Mouse (Mus musculus) neural tube, embryonic 15.5 days (tissue): ENCODE data around the gene Ripor3. TPM values are rescaled to one million over a fixed set of nuclear protein-coding genes. Genes with fewer than 3 reads are reported as not detected.

Experiments
- ATAC-seq: fragments of 200-750 bp; cut with Nextera tagmentation; 2 replicates; pipeline ENCODE4 v1.8.0; 2017; ENCODE audit warnings: mild to moderate bottlenecking, moderate TSS enrichment, moderate library complexity; ENCODE audit not compliant: low FRiP score
- H3K27ac ChIP-seq: fragments of 300-500 bp; sonication (generic); replicated peaks from 2 replicates; pipeline ENCODE4 v1.5.1; 2015; ENCODE audit warnings: mild to moderate bottlenecking, inconsistent platforms
- H3K27me3 ChIP-seq: fragments of 300-500 bp; sonication (generic); replicated peaks from 2 replicates; pipeline ENCODE4 v1.6.1; 2015; ENCODE audit warnings: inconsistent platforms
- H3K36me3 ChIP-seq: fragments of 300-500 bp; sonication (generic); 2 replicates; pipeline ENCODE4 v1.6.1; 2015; ENCODE audit warnings: inconsistent platforms
- H3K4me1 ChIP-seq: fragments of 300-500 bp; sonication (generic); 2 replicates; pipeline ENCODE4 v1.6.1; 2015; ENCODE audit warnings: inconsistent platforms
- H3K4me2 ChIP-seq: fragments of 300-500 bp; sonication (generic); 2 replicates; pipeline ENCODE4 v1.6.1; 2015; ENCODE audit warnings: inconsistent platforms, mild to moderate bottlenecking, moderate library complexity
- H3K4me3 ChIP-seq: fragments of 300-500 bp; sonication (generic); replicated peaks from 2 replicates; pipeline ENCODE4 v1.5.1; 2015; ENCODE audit warnings: mild to moderate bottlenecking, inconsistent platforms
- H3K9ac ChIP-seq: fragments of 300-500 bp; sonication (generic); replicated peaks from 2 replicates; pipeline ENCODE4 v1.6.1; 2015; ENCODE audit warnings: mild to moderate bottlenecking, inconsistent platforms
- H3K9me3 ChIP-seq: fragments of 300-500 bp; sonication (generic); replicated peaks from 2 replicates; pipeline ENCODE4 v1.6.1; 2016; ENCODE audit warnings: inconsistent platforms
- WGBS: fragments of 180-500 bp; shearing (Covaris S2); methylation state at CpG from one replicate; pipeline ENCODE4 v1.1.7; 2015; ENCODE audit warnings: mixed read lengths; 5-methylcytosine and 5-hydroxymethylcytosine counted together
- polyA plus RNA-seq: library from polyadenylated mRNA; unstranded; fragments of >200 nt; fragmentation: Nextera tagmentation; extraction: Ambion mirVana; gene quantifications from 2 replicates; pipeline ENCODE4 v1.2.1, GENCODE M21; 2015

Ripor3 gene
- polyA plus RNA-seq, 1 experiment from 2014 or later: 0.47 TPM

- WGBS: 91% methylated on average over 4 of the region's 4 CpGs
- H3K9ac ChIP-seq: no peak overlapping the region
- no peaks in the 10 kb centered on the region for H3K9me3 ChIP-seq
- H3K4me1 ChIP-seq: peaks cover 31% of the 10 kb centered on the region
- no peak overlapping the region for H3K4me2 ChIP-seq
- no peak overlapping the region for H3K4me3 ChIP-seq
- H3K36me3 ChIP-seq: peaks cover 43% of the 10 kb centered on the region
- no peak overlapping the region for H3K27ac ChIP-seq
- ATAC-seq: no peak
- no peaks in the 10 kb centered on the region for H3K27me3 ChIP-seq
Observed at GRCm38 (mm10) chr2:167963176-167963575, 47.2 kb downstream of the Ripor3 start.

- Histone ChIP-seq H3K27ac (no peak overlapping the region), H3K4me2 (no peak overlapping the region), H3K9me3 (no peaks in the 10 kb centered on the region), H3K9ac (no peak overlapping the region), H3K4me3 (no peak overlapping the region), H3K4me1 (peaks cover 34% of the 10 kb centered on the region), H3K36me3 (peaks cover 35% of the 10 kb centered on the region), H3K27me3 (no peaks in the 10 kb centered on the region)
- ATAC-seq: no peak
- 93% methylated on average over 6 of the region's 6 CpGs for WGBS
Observed at GRCm38 (mm10) chr2:167962347-167962746, 48.1 kb downstream of the Ripor3 start.

GRCm38 (mm10) chr2:167960584-167960983 is 49.8 kb downstream of the Ripor3 start:
- WGBS: 75% methylated on average over 8 of the region's 8 CpGs
- no peak for ATAC-seq
- Histone ChIP-seq H3K9me3 (no peaks in the 10 kb centered on the region), H3K4me2 (no peak overlapping the region), H3K27ac (no peak overlapping the region), H3K4me3 (no peak overlapping the region), H3K27me3 (no peaks in the 10 kb centered on the region), H3K9ac (no peak overlapping the region), H3K36me3 (peaks cover 18% of the 10 kb centered on the region), H3K4me1 (peaks cover 38% of the 10 kb centered on the region)

GRCm38 (mm10) chr2:167959996-167960395 is 50.4 kb downstream of the Ripor3 start:
- Histone ChIP-seq H3K27ac (no peak overlapping the region), H3K9me3 (no peaks in the 10 kb centered on the region), H3K36me3 (peaks cover 13% of the 10 kb centered on the region), H3K4me1 (peaks cover 39% of the 10 kb centered on the region), H3K9ac (no peak overlapping the region), H3K4me3 (no peak overlapping the region), H3K27me3 (no peaks in the 10 kb centered on the region), H3K4me2 (no peak overlapping the region)
- ATAC-seq: no peak
- WGBS: 87% methylated on average over 7 of the region's 7 CpGs

GRCm38 (mm10) chr2:167959384-167959911 is 51.0 kb downstream of the Ripor3 start:
- Histone ChIP-seq H3K4me3 (no peak overlapping the region), H3K27ac (no peak overlapping the region), H3K36me3 (peaks cover 7% of the 10 kb centered on the region), H3K27me3 (no peaks in the 10 kb centered on the region), H3K4me2 (no peak overlapping the region), H3K9me3 (no peaks in the 10 kb centered on the region), H3K4me1 (peaks cover 39% of the 10 kb centered on the region), H3K9ac (no peak overlapping the region)
- no peak for ATAC-seq
- WGBS: 74% methylated on average over 4 of the region's 4 CpGs

- Histone ChIP-seq H3K27ac (no peak overlapping the region), H3K4me3 (no peak overlapping the region), H3K9ac (no peak overlapping the region), H3K4me2 (no peak overlapping the region), H3K4me1 (peaks cover 39% of the 10 kb centered on the region), H3K9me3 (no peaks in the 10 kb centered on the region), H3K36me3 (peaks cover 4% of the 10 kb centered on the region; the same call in 1 of the 2 replicates), H3K27me3 (no peaks in the 10 kb centered on the region)
- ATAC-seq: no peak
- 60% methylated on average over 4 of the region's 4 CpGs for WGBS
Observed at GRCm38 (mm10) chr2:167958843-167959242, 51.6 kb downstream of the Ripor3 start.

- H3K9ac ChIP-seq: no peak overlapping the region
- WGBS: 54% methylated on average over 5 of the region's 5 CpGs
Observed at GRCm38 (mm10) chr2:167958082-167958788, 52.2 kb downstream of the Ripor3 start.

GRCm38 (mm10) chr2:167957539-167957938 is 52.9 kb downstream of the Ripor3 start:
- Histone ChIP-seq H3K27ac (no peak overlapping the region), H3K4me3 (no peak overlapping the region), H3K4me1 (peaks cover 39% of the 10 kb centered on the region), H3K9me3 (no peaks in the 10 kb centered on the region), H3K4me2 (no peak overlapping the region), H3K9ac (no peak overlapping the region), H3K27me3 (no peaks in the 10 kb centered on the region), H3K36me3 (no peaks in the 10 kb centered on the region)
- WGBS: 93% methylated on average over 1 of the region's 1 CpGs
- ATAC-seq: no peak

More at GRCm38 (mm10) chr2:167958082-167958788, 52.2 kb downstream of the Ripor3 start:
- Histone ChIP-seq H3K27ac (no peak overlapping the region), H3K36me3 (peaks cover 2% of the 10 kb centered on the region; the same call in 1 of the 2 replicates), H3K9me3 (no peaks in the 10 kb centered on the region), H3K27me3 (no peaks in the 10 kb centered on the region), H3K4me2 (no peak overlapping the region), H3K4me3 (no peak overlapping the region), H3K4me1 (peaks cover 39% of the 10 kb centered on the region)
- no peak for ATAC-seq

GRCm38 (mm10) chr2:167954928-167955327 is 55.5 kb downstream of the Ripor3 start:
- no peak overlapping the region for H3K9ac ChIP-seq
- H3K36me3 ChIP-seq: no peaks in the 10 kb centered on the region
- no peak overlapping the region for H3K4me2 ChIP-seq
- no peak overlapping the region for H3K27ac ChIP-seq
- 81% methylated on average over 7 of the region's 7 CpGs for WGBS
- H3K4me3 ChIP-seq: no peak overlapping the region
- H3K9me3 ChIP-seq: no peaks in the 10 kb centered on the region
- no peak for ATAC-seq
- peaks cover 40% of the 10 kb centered on the region for H3K4me1 ChIP-seq
- no peaks in the 10 kb centered on the region for H3K27me3 ChIP-seq

- no peak for ATAC-seq
Observed at GRCm38 (mm10) chr2:167953819-167954218, 56.6 kb downstream of the Ripor3 start.

GRCm38 (mm10) chr2:167951301-167952211 is 58.9 kb downstream of the Ripor3 start:
- Histone ChIP-seq H3K4me3 (no peak overlapping the region), H3K4me2 (no peak overlapping the region), H3K27ac (no peak overlapping the region), H3K9me3 (no peaks in the 10 kb centered on the region), H3K4me1 (peaks cover 42% of the 10 kb centered on the region), H3K36me3 (no peaks in the 10 kb centered on the region), H3K27me3 (no peaks in the 10 kb centered on the region), H3K9ac (no peak overlapping the region)
- no peak for ATAC-seq
- 88% methylated on average over 13 of the region's 13 CpGs for whole genome bisulfite sequencing

More at GRCm38 (mm10) chr2:167953819-167954218, 56.6 kb downstream of the Ripor3 start:
- H3K36me3 ChIP-seq: no peaks in the 10 kb centered on the region
- no peak overlapping the region for H3K4me2 ChIP-seq
- no peaks in the 10 kb centered on the region for H3K27me3 ChIP-seq
- H3K27ac ChIP-seq: no peak overlapping the region
- H3K4me3 ChIP-seq: no peak overlapping the region
- no peaks in the 10 kb centered on the region for H3K9me3 ChIP-seq
- no peak overlapping the region for H3K9ac ChIP-seq
- 90% methylated on average over 10 of the region's 10 CpGs for WGBS
- H3K4me1 ChIP-seq: peaks cover 38% of the 10 kb centered on the region
